Mouse (Mus musculus) intestine, embryonic 14.5 days (tissue): ENCODE data around the gene Tex22. TPM values are rescaled to one million over a fixed set of nuclear protein-coding genes. Genes with fewer than 3 reads are reported as not detected.

Experiments used
- ATAC-seq: fragments of 200-750 bp; cut with Nextera tagmentation; replicated peaks from 2 replicates; pipeline ENCODE4 v1.8.0; 2017; ENCODE audit warnings: low read depth, moderate number of reproducible peaks, moderate TSS enrichment, moderate library complexity; ENCODE audit not compliant: low FRiP score, low TSS enrichment
- DNase-seq: peaks from one replicate; pipeline ENCODE4 v3.0.0-alpha.2; 2018; ENCODE audit warnings: low spot score
- H3K27ac ChIP-seq: fragments of 300-500 bp; sonication (generic); 2 replicates; pipeline ENCODE4 v1.5.1; 2014; ENCODE audit warnings: low read depth, mild to moderate bottlenecking, control low read depth
- H3K27me3 ChIP-seq: fragments of 300-500 bp; sonication (generic); replicated peaks from 2 replicates; pipeline ENCODE4 v1.6.1; 2014; ENCODE audit warnings: low read length, control low read depth; ENCODE audit not compliant: control insufficient read depth, insufficient read depth
- H3K36me3 ChIP-seq: fragments of 300-500 bp; sonication (generic); 2 replicates; pipeline ENCODE4 v1.6.1; 2014; ENCODE audit warnings: low read length, control low read depth; ENCODE audit not compliant: control insufficient read depth, insufficient read depth
- H3K4me1 ChIP-seq: fragments of 300-500 bp; sonication (generic); replicated peaks from 2 replicates; pipeline ENCODE4 v1.6.1; 2014; ENCODE audit warnings: low read length, control low read depth, mixed read lengths; ENCODE audit not compliant: control insufficient read depth, insufficient read depth
- H3K4me2 ChIP-seq: fragments of 300-500 bp; sonication (generic); 2 replicates; pipeline ENCODE4 v1.6.1; 2014; ENCODE audit warnings: low read length
- H3K4me3 ChIP-seq: fragments of 300-500 bp; sonication (generic); 2 replicates; pipeline ENCODE4 v1.5.1; 2014; ENCODE audit warnings: low read depth, low read length, control low read depth, mixed read lengths
- H3K9ac ChIP-seq: fragments of 300-500 bp; sonication (generic); 2 replicates; pipeline ENCODE4 v1.6.1; 2014; ENCODE audit warnings: mild to moderate bottlenecking, low read length
- H3K9me3 ChIP-seq: fragments of 300-500 bp; sonication (generic); 2 replicates; pipeline ENCODE4 v1.6.1; 2016; ENCODE audit warnings: low read length, control low read depth; ENCODE audit not compliant: control insufficient read depth
- WGBS: fragments of 180-500 bp; shearing (Covaris S2); extraction: QIAGEN DNeasy Blood & Tissue Kit; methylation state at CpG from one replicate; pipeline ENCODE4 v1.1.7; 2014; 5-methylcytosine and 5-hydroxymethylcytosine counted together
- polyA plus RNA-seq: library from polyadenylated mRNA; unstranded; fragments of >200 nt; fragmentation: Nextera tagmentation; extraction: Ambion mirVana; gene quantifications from 2 replicates; pipeline ENCODE4 v1.2.1, GENCODE M21; 2014

Gene Tex22
- not detected in 2 replicates for polyA plus RNA-seq

DNA sequence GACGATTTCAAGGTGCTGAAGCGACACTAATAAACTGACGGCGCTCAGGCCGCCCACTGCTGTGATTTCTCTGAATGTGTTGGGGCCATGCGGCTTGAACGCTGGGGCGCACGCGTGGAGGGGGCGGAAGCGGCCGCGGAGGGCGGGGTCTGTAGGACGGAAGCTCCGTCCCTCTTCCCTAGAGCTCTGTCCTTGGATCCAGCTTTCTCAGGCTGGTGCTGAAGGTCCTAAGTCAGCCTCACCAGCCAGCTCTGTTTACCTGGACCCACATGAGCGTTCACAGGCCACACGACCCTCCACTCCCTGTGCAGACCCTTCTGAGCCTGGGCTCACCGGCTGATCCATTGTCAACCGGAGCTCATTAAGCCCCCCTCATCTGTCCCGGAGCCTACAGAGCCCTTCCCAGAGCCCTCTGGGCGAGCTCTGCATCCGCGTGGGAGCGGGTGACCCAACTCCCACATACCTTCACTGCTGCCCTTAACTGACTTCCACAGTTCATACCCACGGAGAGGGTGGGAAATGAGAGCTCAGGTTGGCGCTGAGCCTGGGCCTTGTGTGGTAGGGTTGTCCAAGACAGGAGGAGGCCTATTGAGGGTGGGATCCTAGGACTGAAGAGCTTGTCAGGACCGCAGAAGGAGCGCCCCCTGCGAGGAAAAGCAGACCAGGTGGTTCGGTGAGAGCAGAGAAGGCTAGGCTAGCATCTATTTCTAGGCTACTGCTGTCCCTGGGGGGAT lies at the start of gene Tex22:
Gene Tex22, plus strand, starts transcription at position 174 of the 734 bp plus-strand sequence.
- ATAC-seq (peak; percentile 90), DNase-seq (peak; percentile 84)
- Histone ChIP-seq H3K4me3 (peak within 1 kb of the TSS; percentile 48), H3K9me3 (no peaks in the 10 kb centered on the region), H3K27me3 (no peaks in the 10 kb centered on the region), H3K9ac (peak within 1 kb of the TSS; percentile 52), H3K4me2 (peak within 1 kb of the TSS; percentile 97), H3K36me3 (peaks cover 25% of the 10 kb centered on the region), H3K4me1 (peaks cover 18% of the 10 kb centered on the region), H3K27ac (peak within 1 kb of the TSS; percentile 83)
- 4% methylated on average over 32 of the region's 32 CpGs for WGBS

DNA sequence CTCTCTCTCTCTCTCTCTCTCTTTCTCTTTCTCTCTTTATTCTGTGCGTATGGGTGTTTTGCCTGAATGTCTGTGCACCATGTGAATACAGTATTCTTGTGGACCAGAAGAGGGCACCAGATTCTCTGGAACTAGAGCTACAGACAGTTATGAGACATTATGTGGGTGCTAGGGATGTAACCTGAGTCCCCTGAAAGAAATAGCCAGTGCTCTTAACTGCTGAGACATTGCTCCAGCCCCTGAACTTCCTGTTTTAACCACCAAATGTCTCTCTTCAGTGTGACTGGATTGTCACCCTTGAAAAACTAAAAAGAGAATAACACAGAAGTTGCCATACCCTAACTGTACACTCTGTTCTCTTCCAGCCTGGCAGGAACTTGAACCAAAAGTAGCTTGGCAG lies 47.7 kb upstream of the Tex22 start:
- H3K9me3 ChIP-seq: no peaks in the 10 kb centered on the region
- H3K4me1 ChIP-seq: no peaks in the 10 kb centered on the region
- no peak overlapping the region for H3K9ac ChIP-seq
- DNase-seq (no peak), ATAC-seq (no peak)
- no peaks in the 10 kb centered on the region for H3K27me3 ChIP-seq
- H3K4me2 ChIP-seq: no peak overlapping the region
- H3K36me3 ChIP-seq: peaks cover 7% of the 10 kb centered on the region; the same call in 1 of the 2 replicates
- H3K4me3 ChIP-seq: no peak overlapping the region
- WGBS: 96% methylated on average over 1 of the region's 1 CpGs
- no peak overlapping the region for H3K27ac ChIP-seq

DNA sequence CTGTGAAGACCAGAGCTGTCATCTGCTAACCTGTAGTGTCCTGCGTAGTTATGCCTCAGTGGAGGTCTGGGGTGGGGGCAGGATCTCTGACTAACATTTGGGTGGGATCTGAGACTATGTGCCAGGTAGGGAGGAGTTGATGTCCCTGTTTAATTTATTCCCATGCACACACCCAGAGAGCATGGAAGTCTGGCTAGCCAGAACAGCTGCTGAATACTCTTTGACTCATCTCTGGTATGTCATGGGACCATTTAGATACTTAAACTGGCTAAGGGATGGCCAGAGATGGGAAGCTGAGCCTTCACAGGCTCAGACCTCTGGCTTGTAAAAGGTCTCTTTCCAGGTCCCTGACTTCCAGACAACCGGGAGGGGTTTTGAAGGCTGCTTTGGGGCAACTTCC lies 46.8 kb upstream of the Tex22 start:
- Histone ChIP-seq H3K27me3 (no peaks in the 10 kb centered on the region), H3K9me3 (no peaks in the 10 kb centered on the region), H3K4me2 (no peak overlapping the region), H3K4me1 (no peaks in the 10 kb centered on the region), H3K27ac (no peak overlapping the region), H3K9ac (no peak overlapping the region), H3K4me3 (no peak overlapping the region), H3K36me3 (0 out of 2 replicates have a peak, but pooled peaks cover 7% of the 10 kb centered on the region)
- WGBS: 87% methylated on average over 2 of the region's 2 CpGs
- no peak for DNase-seq
- ATAC-seq: no peak

GRCm38 (mm10) chr12:113028067-113028466 lies 46.2 kb upstream of the Tex22 start:
- DNase-seq (no peak), ATAC-seq (no peak)
- Histone ChIP-seq H3K9ac (no peak overlapping the region), H3K36me3 (0 out of 2 replicates have a peak, but pooled peaks cover 5% of the 10 kb centered on the region), H3K4me1 (no peaks in the 10 kb centered on the region), H3K27ac (no peak overlapping the region), H3K27me3 (no peaks in the 10 kb centered on the region), H3K4me2 (no peak overlapping the region), H3K4me3 (no peak overlapping the region), H3K9me3 (no peaks in the 10 kb centered on the region)
- 63% methylated on average over 5 of the region's 5 CpGs for WGBS

GRCm38 (mm10) chr12:113028898-113029297 lies 45.4 kb upstream of the Tex22 start:
- Histone ChIP-seq H3K9ac (no peak overlapping the region), H3K4me3 (no peak overlapping the region), H3K9me3 (no peaks in the 10 kb centered on the region), H3K4me1 (no peaks in the 10 kb centered on the region), H3K36me3 (no peaks in the 10 kb centered on the region), H3K27ac (no peak overlapping the region), H3K4me2 (no peak overlapping the region), H3K27me3 (no peaks in the 10 kb centered on the region)
- ATAC-seq (no peak), DNase-seq (no peak)
- 69% methylated on average over 9 of the region's 9 CpGs for WGBS

GRCm38 (mm10) chr12:113030046-113030445 lies 44.3 kb upstream of the Tex22 start:
- ATAC-seq (no peak), DNase-seq (no peak)
- Histone ChIP-seq H3K4me2 (no peak overlapping the region), H3K9ac (no peak overlapping the region), H3K27ac (no peak overlapping the region), H3K36me3 (no peaks in the 10 kb centered on the region), H3K4me3 (no peak overlapping the region), H3K9me3 (no peaks in the 10 kb centered on the region), H3K27me3 (no peaks in the 10 kb centered on the region), H3K4me1 (no peaks in the 10 kb centered on the region)
- WGBS: 55% methylated on average over 4 of the region's 4 CpGs

DNA sequence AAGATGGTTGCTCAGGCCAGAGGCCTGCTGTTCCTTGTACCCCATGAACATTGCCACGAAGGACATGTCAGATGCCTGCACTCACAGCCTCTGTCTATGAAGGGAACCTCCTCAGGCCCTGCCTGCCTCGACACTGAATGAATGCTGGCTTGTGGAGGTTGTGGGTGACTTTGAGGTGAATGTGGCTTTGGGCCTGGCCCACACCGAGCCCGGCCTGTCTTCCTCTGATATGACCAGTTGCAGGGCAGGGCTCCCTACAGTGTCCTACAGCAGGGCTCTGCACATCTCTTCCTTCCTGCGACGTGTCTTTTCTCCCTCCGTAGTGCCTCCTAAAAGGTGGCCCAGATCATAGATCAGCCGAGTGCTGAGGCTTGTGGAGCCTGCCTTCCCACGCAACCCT lies 43.3 kb upstream of the Tex22 start:
- H3K27me3 ChIP-seq: no peaks in the 10 kb centered on the region
- H3K4me2 ChIP-seq: no peak overlapping the region
- no peak overlapping the region for H3K9ac ChIP-seq
- H3K9me3 ChIP-seq: no peaks in the 10 kb centered on the region
- H3K4me3 ChIP-seq: no peak overlapping the region
- DNase-seq (no peak), ATAC-seq (no peak)
- no peaks in the 10 kb centered on the region for H3K36me3 ChIP-seq
- WGBS: 83% methylated on average over 9 of the region's 9 CpGs
- no peaks in the 10 kb centered on the region for H3K4me1 ChIP-seq
- H3K27ac ChIP-seq: no peak overlapping the region

GRCm38 (mm10) chr12:113031441-113031840 lies 42.9 kb upstream of the Tex22 start:
- H3K27me3 ChIP-seq: no peaks in the 10 kb centered on the region
- H3K9ac ChIP-seq: no peak overlapping the region
- 88% methylated on average over 6 of the region's 6 CpGs for WGBS
- no peak overlapping the region for H3K4me2 ChIP-seq
- no peak overlapping the region for H3K4me3 ChIP-seq
- no peaks in the 10 kb centered on the region for H3K36me3 ChIP-seq
- DNase-seq (no peak), ATAC-seq (no peak)
- H3K27ac ChIP-seq: no peak overlapping the region
- H3K4me1 ChIP-seq: no peaks in the 10 kb centered on the region
- H3K9me3 ChIP-seq: no peaks in the 10 kb centered on the region
